Comparison of ENCODE assay signal across 15 mouse cellular contexts in the genomic region with DNA sequence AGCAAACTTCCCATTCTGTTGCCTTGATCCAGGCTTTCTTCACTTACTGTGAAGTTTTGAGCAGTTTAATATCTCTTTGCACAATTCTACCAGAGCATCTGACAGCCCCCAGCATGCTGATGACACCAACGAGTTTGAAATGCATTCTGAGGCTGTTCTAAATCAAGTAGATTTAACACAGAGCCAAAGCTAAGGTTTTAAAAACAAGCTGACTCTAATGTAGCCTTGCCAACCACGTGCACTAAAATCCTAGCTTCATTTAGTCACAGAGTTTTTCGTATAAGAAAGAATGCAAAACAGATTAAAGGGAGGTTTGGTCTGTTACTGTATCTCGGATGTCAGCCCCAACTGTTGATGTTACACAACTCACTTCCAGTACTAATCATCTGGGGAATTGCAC.
DNase-seq lines count a peak whose midpoint lies in the region; ATAC-seq and TF ChIP-seq lines count a peak whose summit lies in the region.
"Had no signal": no experiment of that assay in that cellular context is flagged by ENCODE, and none has a peak within 500 bp of the region (broad histone marks: within the 10 kb centered on the region; RNA-seq: fewer than 3 reads in every experiment).

No protein-coding gene starts in this region.

- no peak overlapping the region for H3K4me2 ChIP-seq in lung, postnatal 0 days (replicated peaks; ENCODE audit: low read depth, low read length)
- no peak overlapping the region for H3K4me2 ChIP-seq in embryonic facial prominence, embryonic 15.5 days (replicated peaks)
- no peak overlapping the region for H3K4me2 ChIP-seq in limb, embryonic 15.5 days

- no peak for TF ChIP-seq POLR2A in lung, adult 2 months (IDR thresholded peaks at IDR 0.05; ENCODE audit: borderline replicate concordance, extremely low read depth, low read depth, low read length)

- 45% methylated on average over 4 of the region's 4 CpGs for WGBS in lung, postnatal 0 days
- WGBS in lung, adult 2 months, result 51% methylated on average over 4 of the region's 4 CpGs
- 20% methylated on average over 4 of the region's 4 CpGs for WGBS in embryonic facial prominence, embryonic 15.5 days
- 27% methylated on average over 4 of the region's 4 CpGs for WGBS in limb, embryonic 15.5 days

- H3K27me3 ChIP-seq in lung, postnatal 0 days (replicated peaks; ENCODE audit: insufficient read depth, low read length), result no peaks in the 10 kb centered on the region
- H3K27me3 ChIP-seq in embryonic facial prominence, embryonic 15.5 days, result no peaks in the 10 kb centered on the region
- H3K27me3 ChIP-seq in limb, embryonic 15.5 days, result no peaks in the 10 kb centered on the region

- DNase-seq in heart, adult 9 months (ENCODE audit: low spot score in 2 of 2), result peak; percentile 11 to 30
- DNase-seq in heart, postnatal 36 days, result no peak
- DNase-seq in lung, postnatal 0 days (ENCODE audit: low spot score), result peak; percentile 22
- DNase-seq in lung, adult 2 months, result no peak
- DNase-seq in urinary bladder, postnatal 4 days (ENCODE audit: low spot score in 2 of 2), result no peak
- DNase-seq: adrenal gland, postnatal 14 days; cerebellum, adult 9-10 months; embryo, embryonic 11 days; lung, postnatal 10 days; right cerebral cortex, postnatal 4 days; thymus, postnatal 14 days had no signal

- no peaks in the 10 kb centered on the region for H3K4me1 ChIP-seq in lung, postnatal 0 days (ENCODE audit: insufficient read depth, low read depth, low read length)
- H3K4me1 ChIP-seq in lung, adult 2 months (ENCODE audit: control insufficient read depth, insufficient read depth, low read length), result no peaks in the 10 kb centered on the region
- H3K4me1 ChIP-seq in embryonic facial prominence, embryonic 15.5 days, result peaks cover 10% of the 10 kb centered on the region
- H3K4me1 ChIP-seq in limb, embryonic 15.5 days, result peaks cover 27% of the 10 kb centered on the region

- intact Hi-C loops in heart, postnatal 36 days (cut with DNase I), result no loop called here

- H3K27ac ChIP-seq in lung, postnatal 0 days (ENCODE audit: low read length), result no peak overlapping the region
- peak overlapping the region; percentile 59 for H3K27ac ChIP-seq in embryonic facial prominence, embryonic 15.5 days (replicated peaks)
- peak overlapping the region; percentile 48 for H3K27ac ChIP-seq in limb, embryonic 15.5 days

- H3K4me3 ChIP-seq in lung, postnatal 0 days (ENCODE audit: low read depth, low read length), result no peak overlapping the region
- no peak overlapping the region for H3K4me3 ChIP-seq in lung, adult 2 months (replicated peaks; ENCODE audit: extremely low read depth, low read depth, low read length)
- H3K4me3 ChIP-seq in embryonic facial prominence, embryonic 15.5 days (replicated peaks), result no peak overlapping the region
- no peak overlapping the region for H3K4me3 ChIP-seq in limb, embryonic 15.5 days

- TF ChIP-seq EP300 in lung, postnatal 0 days (IDR thresholded peaks at IDR 0.05), result no peak

- no peak for ATAC-seq in lung, postnatal 0 days
- no peak for ATAC-seq in embryonic facial prominence, embryonic 15.5 days (ENCODE audit: insufficient number of reproducible peaks, low FRiP score, low TSS enrichment, low read depth)
- ATAC-seq in limb, embryonic 15.5 days (ENCODE audit: insufficient number of reproducible peaks, low FRiP score, low TSS enrichment, low read depth), result no peak
- ATAC-seq: CD4-positive, CD25-positive, alpha-beta regulatory T cell, adult 4 months; hindbrain, embryonic 16.5 days had no signal

- no peak for TF ChIP-seq CTCF in lung, postnatal 0 days (IDR thresholded peaks at IDR 0.05)
- TF ChIP-seq CTCF in lung, adult 2 months (IDR thresholded peaks at IDR 0.05; ENCODE audit: insufficient read depth, low read length), result no peak

- no peak overlapping the region for H3K9ac ChIP-seq in lung, postnatal 0 days (replicated peaks; ENCODE audit: low read depth)
- no peak overlapping the region for H3K9ac ChIP-seq in embryonic facial prominence, embryonic 15.5 days
- H3K9ac ChIP-seq in limb, embryonic 15.5 days, result no peak overlapping the region

- no peaks in the 10 kb centered on the region for H3K36me3 ChIP-seq in lung, postnatal 0 days (ENCODE audit: insufficient read depth, low read length)
- H3K36me3 ChIP-seq in embryonic facial prominence, embryonic 15.5 days, result no peaks in the 10 kb centered on the region
- no peaks in the 10 kb centered on the region for H3K36me3 ChIP-seq in limb, embryonic 15.5 days

- H3K9me3 ChIP-seq in lung, postnatal 0 days (ENCODE audit: low read length), result no peaks in the 10 kb centered on the region
- no peaks in the 10 kb centered on the region for H3K9me3 ChIP-seq in embryonic facial prominence, embryonic 15.5 days (replicated peaks)
- H3K9me3 ChIP-seq in limb, embryonic 15.5 days, result no peaks in the 10 kb centered on the region

Comparison
In these comparisons a context has a peak if more than half of its experiments do, and no peak if none do; other contexts are left out.
1. DNase-seq: peak in heart, adult 9 months (2 of 2) and lung, postnatal 0 days (single experiment); none in heart, postnatal 36 days (0 of 2), lung, adult 2 months (single experiment) and urinary bladder, postnatal 4 days (0 of 2).